Mouse (Mus musculus) spleen, adult 2 months (tissue): Measurements from ENCODE around the gene Fam69b.

Experiments used
- CTCF ChIP-seq: fragments of 200-500 bp; IDR thresholded peaks from 2 replicates; pipeline ENCODE4 v1.5.1; 2011; ENCODE audit warnings: mild to moderate bottlenecking, inconsistent platforms; ENCODE audit not compliant: insufficient read depth, insufficient read length, insufficient replicate concordance; ENCODE audit errors: extremely low read depth
- POLR2A ChIP-seq: fragments of 200-500 bp; IDR thresholded peaks from 2 replicates; pipeline ENCODE4 v1.6.1; 2011; ENCODE audit warnings: low read depth, low read length, inconsistent platforms

GRCm38 (mm10) chr2:26585713-26586112 is 42.5 kb upstream of the Fam69b start:
- TF ChIP-seq CTCF, result no peak
- no peak for TF ChIP-seq POLR2A
